Mouse (Mus musculus) lung, postnatal 0 days (tissue): ENCODE measurements around the gene Rph3al.

Source experiments
- CTCF ChIP-seq: IDR thresholded peaks from 2 replicates; pipeline ENCODE4 v1.5.1; 2016; ENCODE audit warnings: antibody characterized with exemption, mild to moderate bottlenecking
- EP300 ChIP-seq: IDR thresholded peaks from 2 replicates; pipeline ENCODE4 v1.6.1; 2016; ENCODE audit warnings: antibody characterized with exemption, mild to moderate bottlenecking, control low read depth

- TF ChIP-seq CTCF (no peak), EP300 (no peak)
Observed at GRCm38 (mm10) chr11:75907406-75907805, 30.8 kb downstream of the Rph3al start.
